Mouse (Mus musculus) right cerebral cortex, adult 18-20 months (tissue): Measurements from ENCODE around the gene Msi2.

Source experiments
- DNase-seq: peaks from one replicate; pipeline ENCODE4 v3.0.0; 2022; ENCODE audit warnings: mixed read lengths

The Msi2 gene

DNA sequence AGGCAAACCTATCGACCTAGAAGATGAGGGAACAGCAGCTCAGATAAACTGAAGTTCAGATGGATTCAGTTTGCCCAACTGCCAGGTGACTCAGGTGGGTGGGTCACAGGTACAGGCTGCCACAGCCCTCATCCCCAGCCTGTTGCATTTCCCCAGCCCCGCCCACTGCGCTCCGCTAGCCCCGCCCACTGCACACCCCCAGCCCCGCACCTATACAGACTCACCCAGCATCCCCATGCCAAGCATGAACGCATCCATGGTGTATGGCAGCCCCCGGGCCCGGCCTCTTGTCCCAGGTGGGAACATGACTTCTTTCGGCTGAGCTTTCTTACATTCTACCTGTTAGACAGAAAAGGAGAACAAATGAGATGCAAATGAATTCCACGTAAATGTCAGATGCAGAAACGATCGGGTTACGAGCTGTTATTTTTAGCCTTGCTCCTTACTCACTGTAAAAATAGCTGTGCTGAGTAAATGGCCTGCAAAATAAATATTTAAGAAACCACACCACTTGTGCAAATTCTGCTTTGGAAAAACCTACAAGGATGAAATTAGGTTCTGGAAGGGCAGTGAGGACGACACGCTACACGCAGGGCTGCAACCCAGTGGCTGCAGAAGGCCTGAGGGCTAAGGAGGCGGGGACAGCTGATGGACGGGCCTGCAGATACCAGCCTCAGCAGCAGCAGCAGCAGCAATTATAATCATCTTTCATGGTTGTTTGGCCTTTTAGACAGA is 323.8 kb downstream of the Msi2 start:
- DNase-seq: no peak

DNA sequence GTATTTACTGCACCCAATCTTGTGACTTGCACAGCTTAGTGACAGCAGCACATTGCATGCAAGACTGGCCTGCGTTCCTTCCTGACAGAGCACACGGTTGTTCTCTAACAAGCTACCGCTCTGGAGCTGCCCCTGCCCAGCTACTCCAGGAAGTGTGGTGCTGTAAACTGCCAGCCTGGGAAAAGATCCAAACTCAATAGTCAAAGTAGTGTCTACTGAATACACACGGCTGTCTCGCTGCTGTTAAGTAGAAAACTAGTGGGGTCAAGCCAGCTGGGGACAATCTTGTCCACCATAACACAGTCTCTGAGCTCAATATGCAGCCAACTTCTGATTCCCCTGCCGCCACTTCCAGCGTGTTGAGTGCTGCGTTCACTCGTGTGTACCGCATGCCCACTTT is 325.6 kb downstream of the Msi2 start:
- DNase-seq: peak; percentile 17

DNA sequence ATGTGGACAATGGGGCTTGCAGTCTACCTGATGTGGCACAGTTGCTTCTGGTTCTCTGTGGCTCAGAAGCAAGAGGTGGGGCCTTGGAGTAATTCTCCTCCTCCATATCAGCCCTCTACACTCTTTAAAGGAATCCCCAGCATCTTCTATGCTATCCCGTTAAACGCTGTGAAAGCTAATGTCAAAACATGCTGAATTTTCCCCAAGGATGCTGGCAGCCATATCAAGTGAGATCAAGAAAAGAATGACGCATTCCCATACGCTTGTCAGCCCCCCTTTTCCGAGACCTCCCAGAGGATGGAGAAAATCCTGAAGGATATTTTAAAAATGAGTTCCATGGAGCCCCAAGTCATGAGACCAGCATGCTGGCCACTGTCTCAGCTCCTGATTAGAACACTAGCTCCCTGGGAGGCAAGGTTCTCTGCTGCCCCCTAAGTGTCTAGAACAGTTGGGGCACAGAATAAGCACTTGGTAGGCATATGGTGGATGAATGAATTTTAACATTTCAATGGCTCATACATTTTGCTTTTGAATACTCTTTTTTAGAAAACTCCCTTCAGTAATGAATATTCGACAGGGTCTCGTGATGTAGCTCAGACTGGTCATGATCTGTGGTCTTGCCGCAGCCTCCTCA is 327.0 kb downstream of the Msi2 start:
- DNase-seq: no peak

- DNase-seq: no peak
Measured at GRCm38 (mm10) chr11:88389530-88389929, 328.8 kb downstream of the Msi2 start.

GRCm38 (mm10) chr11:88386916-88387315 is 331.4 kb downstream of the Msi2 start:
- DNase-seq: no peak

DNA sequence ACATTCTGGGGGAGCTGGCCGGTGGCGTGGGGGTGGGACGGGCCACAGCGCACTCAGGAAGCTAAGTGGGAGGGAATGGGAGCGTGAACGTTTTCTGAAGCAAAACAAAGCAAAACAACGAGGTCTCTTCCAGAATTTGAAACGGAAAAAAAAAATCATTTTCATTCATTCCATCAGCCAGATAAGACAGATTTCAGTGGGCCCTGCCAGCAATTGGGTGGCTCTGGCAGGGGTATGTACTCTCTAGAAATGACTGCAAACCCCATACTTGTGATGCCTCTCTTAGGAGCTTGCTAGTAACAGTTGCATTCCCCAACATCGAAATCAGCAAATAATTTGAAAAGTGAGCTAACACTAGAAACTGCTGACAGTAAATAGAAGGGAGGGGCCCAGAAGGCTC is 335.9 kb downstream of the Msi2 start:
- no peak for DNase-seq

DNA sequence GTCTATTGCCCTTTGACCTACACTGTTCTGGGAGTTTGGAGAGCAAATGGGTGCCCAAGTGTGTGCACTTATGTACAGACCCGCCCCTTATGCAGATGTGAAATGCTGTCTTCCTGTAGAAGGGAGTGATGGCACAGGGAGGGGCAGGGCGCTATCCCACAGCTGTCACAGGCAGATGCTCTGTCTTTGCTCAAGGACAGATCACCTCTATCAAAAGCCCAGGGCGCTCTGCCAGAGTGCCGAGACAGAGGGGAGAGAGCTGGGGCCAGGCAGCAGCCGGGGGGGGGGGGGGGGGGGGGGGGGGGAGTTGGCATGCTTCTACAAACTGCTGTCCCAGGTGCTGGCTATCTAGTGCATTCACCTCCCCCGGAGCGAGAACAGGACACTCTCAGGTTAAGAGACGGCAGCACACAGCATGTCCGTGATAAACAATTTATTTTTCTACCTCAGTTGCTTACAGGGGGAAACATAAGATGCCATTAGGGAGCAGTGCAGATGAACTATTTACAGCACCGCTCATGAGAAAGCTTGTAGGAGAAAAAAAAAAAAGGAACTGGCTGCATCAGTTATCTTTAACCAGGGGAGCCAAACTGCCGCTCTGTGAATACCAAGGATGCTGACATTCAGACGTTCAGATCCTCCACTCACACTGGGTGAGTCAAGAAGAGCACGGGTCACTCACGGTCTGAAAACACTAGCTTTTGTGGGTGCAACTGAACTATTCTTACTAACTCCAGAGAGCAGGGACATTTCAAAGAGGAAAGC is 337.0 kb downstream of the Msi2 start:
- no peak for DNase-seq

DNA sequence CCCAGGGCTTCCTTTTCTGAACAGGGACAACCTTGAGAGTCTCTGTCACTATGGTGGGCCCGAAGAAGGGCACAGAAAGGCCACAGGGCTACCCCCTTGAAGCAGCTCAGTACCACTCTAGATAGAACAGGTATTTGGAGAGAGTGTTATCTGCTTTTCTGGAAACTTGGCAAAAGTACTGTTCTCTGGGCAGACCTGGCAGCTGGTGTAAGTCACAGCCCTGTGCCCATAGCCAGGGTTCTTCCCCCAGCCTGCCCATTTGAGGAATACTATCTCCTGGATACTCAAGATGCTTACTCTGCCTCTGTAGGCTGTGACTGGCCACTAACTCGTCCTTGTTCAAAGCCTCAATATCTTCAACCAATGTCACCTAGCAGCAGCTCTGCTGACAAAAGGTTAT is 338.7 kb downstream of the Msi2 start:
- no peak for DNase-seq

DNA sequence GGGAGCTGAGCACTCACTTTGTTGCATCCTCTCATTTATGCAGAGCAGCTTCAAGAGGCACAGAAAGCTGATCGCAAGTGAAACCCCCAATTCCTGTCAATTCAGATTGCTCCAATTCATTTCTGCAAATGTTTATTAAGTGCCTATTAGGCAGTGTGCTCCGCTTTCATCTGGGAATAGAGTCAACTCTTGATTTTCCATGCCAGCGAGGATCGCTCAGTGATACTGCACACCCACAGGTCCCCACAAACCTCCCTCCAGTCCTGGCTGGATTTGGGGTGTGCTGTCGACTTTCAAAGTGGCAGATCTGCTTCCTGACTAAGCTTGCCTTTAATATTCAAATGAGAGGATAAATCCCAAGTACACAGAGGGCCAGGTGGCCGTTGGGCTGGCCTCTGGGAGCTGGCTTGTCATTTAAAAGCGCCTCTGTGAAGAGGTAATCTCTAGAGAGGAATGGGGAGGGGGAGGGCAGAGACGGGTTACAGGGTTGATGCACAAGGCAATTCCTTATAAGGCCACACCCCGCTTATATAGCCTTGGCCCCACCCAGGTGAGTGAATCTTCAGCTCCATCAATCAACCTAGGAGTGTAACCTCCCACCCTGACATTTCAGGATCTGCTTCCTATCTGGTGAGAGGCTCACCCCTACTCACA is 339.5 kb downstream of the Msi2 start:
- DNase-seq: no peak

GRCm38 (mm10) chr11:88372589-88372988 is 345.7 kb downstream of the Msi2 start:
- DNase-seq: peak; percentile 13

DNA sequence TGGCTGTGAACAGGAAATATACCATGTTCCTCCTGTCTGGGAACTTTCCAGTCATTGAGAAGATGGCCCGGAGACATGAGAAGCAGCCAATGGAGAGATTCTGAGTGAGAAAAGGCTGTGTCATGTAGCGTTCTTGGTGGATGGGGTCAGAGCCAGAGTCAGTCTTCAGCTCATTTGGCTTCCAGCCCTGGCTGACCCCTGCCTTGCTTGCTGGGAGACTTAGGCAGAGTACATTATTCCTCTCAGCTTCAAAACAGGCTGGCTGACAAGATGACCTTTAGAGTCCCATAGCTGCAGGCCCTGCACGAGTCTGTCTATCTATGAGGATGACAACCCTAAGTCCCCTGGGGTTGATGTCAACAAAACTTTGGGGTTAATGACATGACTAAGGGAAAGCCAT is 348.4 kb downstream of the Msi2 start:
- DNase-seq: no peak

GRCm38 (mm10) chr11:88367501-88367900 is 350.8 kb downstream of the Msi2 start:
- no peak for DNase-seq

DNA sequence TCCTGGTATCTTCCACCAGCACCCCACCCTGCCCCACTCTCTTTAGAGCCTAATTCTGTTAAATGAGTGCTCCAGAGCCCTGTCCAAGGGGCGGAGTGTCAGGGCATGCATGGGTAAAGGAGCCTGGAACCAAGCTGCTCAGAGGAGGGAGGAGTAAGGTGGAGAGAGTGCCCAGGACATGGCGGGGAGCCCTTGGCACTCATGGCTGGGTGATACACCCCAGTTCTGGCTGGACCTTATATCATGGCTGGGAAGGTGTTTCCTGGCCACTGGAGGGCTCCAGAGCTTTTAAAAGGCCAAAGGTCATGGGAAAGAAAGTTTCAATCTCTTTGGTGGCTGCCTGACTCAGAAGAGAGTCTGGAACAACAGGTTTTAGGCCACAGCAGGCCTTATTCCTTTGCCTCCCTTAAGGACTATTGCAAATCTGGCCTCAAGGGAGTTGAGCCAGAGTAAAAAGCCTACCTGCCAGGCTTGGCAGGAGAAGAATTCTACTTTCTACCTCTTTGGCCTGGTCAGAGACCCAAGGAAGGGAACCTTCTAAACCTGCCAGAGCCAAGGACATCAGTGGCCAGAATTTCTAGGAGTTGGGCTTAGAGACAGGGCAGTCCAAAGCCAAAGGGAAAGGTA is 352.3 kb downstream of the Msi2 start:
- DNase-seq: no peak

DNA sequence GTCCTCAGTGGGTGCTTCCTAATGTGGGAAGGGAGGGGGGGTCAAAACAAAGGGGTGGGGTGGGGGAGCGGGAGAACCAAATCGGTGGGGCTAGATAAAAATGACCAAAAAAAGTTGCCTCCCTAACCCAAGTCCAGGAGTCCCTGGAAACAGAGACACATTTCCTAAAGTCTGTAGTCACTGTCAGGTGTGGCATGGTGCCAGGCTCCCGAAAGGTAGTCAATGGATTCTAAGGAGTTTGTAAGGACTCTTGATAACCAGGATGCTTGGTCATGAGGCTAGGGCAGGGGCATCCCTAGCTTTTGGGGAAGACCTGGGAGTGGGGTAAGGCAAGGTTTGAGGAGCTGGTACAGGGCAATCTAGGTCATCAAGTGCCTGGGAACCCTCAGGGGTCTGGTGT is 354.1 kb downstream of the Msi2 start:
- no peak for DNase-seq

DNA sequence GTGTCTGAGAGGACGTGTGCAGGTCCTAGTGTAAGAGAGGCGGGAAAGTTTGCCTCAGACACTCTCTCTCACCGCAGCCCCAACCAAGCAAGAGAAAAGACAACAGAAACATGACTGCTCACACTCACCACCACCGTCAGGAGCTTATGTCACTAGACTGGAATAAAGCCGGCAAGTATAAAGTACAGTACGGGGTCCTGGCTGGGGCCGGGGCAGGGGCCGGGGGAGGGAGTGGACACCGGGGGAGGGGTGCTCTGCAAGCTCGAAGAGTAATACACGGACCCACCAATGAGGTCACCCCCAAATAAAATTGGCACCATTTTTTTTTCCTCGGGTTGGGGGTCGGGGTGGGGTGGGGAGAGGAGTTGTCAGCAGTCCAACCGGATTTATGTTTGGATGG is 354.8 kb downstream of the Msi2 start:
- DNase-seq: no peak

GRCm38 (mm10) chr11:88359736-88360135 is 358.6 kb downstream of the Msi2 start:
- DNase-seq: no peak

DNA sequence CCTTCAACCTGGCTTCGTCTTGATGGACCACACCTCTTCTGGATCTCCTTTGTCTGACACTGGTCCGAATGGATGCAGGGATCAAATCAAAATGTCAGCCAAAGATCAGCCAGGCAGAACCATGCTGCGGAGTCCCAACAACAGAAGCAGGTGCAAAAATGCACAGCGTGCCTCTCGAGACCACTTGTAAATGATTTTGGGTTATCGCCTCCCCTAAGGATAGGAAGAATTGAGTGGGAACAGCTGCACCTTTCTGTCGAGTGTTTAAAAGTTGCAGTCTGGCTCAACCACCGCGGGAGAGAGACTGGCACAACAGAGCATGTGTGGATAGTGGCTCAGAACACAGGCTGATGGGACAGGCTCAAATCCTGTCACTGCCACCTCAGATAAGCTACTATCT is 361.0 kb downstream of the Msi2 start:
- no peak for DNase-seq

DNA sequence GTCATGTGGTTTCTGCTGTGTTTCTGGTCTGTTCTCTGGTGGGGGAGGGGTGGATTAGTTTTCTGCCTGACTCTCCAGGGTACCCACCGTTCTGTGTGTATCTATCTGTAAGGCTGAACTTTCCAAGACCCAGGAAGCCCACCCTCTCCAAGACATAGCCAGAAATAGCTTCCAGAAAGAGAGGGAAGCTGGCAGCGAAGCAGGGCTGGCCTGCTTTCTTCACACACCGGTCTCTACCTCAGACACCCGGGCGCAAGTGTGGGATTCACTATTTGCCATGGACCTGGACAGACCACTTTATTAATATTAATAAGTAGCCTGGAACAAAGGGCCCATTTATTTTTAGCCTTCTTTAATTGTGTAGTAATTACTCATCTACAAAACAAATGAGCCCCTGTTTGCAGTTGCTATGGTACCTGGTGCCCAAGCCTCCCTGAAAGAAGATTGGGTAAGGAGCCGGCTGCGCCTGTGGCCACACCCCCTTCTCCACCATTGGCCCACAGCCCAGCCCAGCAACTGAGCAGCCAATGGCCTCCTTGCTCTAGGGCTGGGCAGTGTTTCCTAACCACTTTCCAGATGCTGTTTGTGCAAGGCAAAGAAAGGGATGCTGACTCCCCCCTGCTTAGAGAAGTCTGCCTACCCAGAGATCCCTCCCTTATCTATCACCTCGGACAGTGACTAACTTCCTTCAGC is 361.6 kb downstream of the Msi2 start:
- peak; percentile 76 for DNase-seq

DNA sequence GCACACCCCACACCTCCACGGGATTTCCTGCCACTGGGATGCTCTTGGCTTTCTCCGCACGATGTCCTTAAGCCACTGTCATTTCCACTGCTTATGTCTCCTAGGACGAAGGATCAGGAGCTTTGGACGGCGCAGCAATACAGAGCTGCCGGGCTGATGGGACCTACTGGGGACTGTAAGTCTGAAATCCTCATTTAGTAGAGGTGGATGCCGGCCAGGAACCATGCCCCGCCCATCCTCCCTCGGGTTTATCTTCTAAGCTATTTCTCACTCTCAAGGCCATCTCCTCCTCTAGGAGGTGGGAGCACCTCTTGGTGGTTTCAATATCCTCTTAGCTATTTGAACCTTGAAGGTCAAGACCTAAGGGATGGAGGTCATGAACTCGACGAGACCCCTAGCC is 362.3 kb downstream of the Msi2 start:
- DNase-seq: no peak

DNA sequence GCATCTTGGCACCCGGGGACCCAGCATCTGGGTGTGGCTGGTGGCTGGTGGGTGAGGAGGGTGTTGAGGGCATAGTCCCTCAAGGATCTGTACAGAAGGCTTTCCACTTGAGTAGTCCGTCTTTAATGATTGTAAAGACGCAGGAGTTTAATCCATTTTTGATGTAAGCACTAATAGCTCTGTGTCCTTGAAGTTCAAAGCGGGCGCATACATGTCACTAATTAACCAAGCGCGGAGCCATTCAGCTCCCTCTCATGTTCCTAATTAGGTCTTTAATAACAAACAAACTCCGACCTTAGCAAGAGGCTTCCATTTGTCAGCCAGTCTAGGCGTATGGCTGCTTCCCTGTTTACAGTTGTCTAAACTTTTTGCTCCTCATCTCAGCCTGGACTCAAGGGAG is 363.5 kb downstream of the Msi2 start:
- DNase-seq: no peak

- no peak for DNase-seq
Measured at GRCm38 (mm10) chr11:88351722-88352473, 366.4 kb downstream of the Msi2 start.

- peak; percentile 19 for DNase-seq
Measured at GRCm38 (mm10) chr11:88348690-88349089, 369.6 kb downstream of the Msi2 start.
